Mouse (Mus musculus) Patski (cell line): ENCODE results near the gene Krtap29-1. TPM values are rescaled to one million over a fixed set of nuclear protein-coding genes. Genes with fewer than 3 reads are reported as not detected.
A peak's percentile ranks its signal among the peaks of the same experiment; 100 is the strongest.

Experiments
- ATAC-seq: fragments of 100-300 bp; one replicate; pipeline ENCODE4 v1.8.0; 2021
- CTCF ChIA-PET: fragments of 350-600 bp; sonication (Branson Sonifier 250); formaldehyde crosslinking; loops from one replicate; lab custom pipeline; 2022; ENCODE audit warnings: inconsistent platforms; lab: Charles Lee
- POLR2A ChIA-PET: fragments of 350-600 bp; sonication (Branson Sonifier 250); formaldehyde crosslinking; loops from one replicate; lab custom pipeline; 2022; ENCODE audit warnings: antibody characterized with exemption, inconsistent platforms; lab: Charles Lee
- DNase-seq: peaks from one replicate; pipeline ENCODE4 v3.0.0-alpha.2; 2011; ENCODE audit warnings: low read depth, low spot score
- H3K27me3 ChIP-seq: fragments of 371-371 bp; one replicate; pipeline ENCODE4 v1.5.1; 2021
- CTCF ChIP-seq: fragments of 100-300 bp; IDR thresholded peaks from one replicate; pipeline ENCODE4 v1.5.1; 2021
- in situ Hi-C: fragments of 300-500 bp; cut with MboI; formaldehyde crosslinking; loops from 3 replicates; pipeline ENCODE4 v1.11.1; 2018; ENCODE audit warnings: low pct_unique_long_range_greater_than_20kb, mixed read lengths
- polyA plus RNA-seq: library from polyadenylated mRNA; unstranded; gene quantifications from one replicate; pipeline ENCODE4 v1.2.3, GENCODE M21; 2021

Gene Krtap29-1
- polyA plus RNA-seq, 1 experiment from 2014 or later: not detected

DNA sequence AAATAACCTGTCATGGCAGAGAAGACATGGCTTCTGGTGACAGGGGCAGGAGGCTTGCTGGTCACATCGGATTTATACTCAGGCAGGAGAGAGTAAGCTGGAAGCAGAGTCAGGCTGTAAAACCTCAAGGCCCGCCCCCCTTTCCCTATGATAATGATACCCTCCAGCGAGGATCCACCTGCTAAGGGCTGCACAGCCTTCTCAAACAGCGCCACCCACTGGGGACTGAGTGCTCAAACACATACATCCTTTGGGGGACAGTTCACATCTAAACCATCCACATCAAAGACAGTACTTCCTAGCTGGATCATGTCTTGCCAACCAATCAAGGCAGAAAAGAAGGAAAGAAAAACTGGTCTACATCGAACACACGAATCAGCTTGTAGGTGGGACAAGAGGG lies 14.6 kb downstream of the Krtap29-1 start:
- in situ Hi-C loops: no loop called here
- POLR2A ChIA-PET: no interaction called here
- CTCF ChIA-PET: no interaction called here
- peak; percentile 54 for TF ChIP-seq CTCF
- no peaks in the 10 kb centered on the region for H3K27me3 ChIP-seq
- ATAC-seq: no peak
- no peak for DNase-seq

DNA sequence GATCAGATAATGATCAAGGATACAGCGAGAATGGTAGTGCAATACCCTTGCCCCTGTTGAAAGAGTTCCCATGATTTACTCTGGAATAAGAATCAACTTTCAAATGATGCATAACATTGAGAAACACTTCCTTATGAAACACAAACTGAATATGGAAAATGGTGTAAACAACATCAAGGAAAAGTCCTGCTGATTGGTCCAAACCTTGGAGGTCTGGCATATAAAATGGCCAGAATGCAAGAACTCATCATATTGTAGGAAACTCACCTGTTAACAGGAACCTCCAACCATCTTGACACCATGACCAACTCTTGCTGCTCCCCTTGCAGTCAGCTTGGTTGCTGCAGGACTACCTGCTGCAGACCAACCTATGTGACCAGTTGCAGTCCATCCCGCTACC lies 30.7 kb downstream of the Krtap29-1 start, which contains the start of gene Krtap9-5:
Gene Krtap9-5, plus strand, starts transcription at position 301 of the 400 bp plus-strand sequence.
- ChIA-PET POLR2A (no interaction called here), CTCF (no interaction called here)
- TF ChIP-seq CTCF: no peak
- ATAC-seq (no peak), DNase-seq (no peak)
- in situ Hi-C loops: no loop called here
- H3K27me3 ChIP-seq: no peaks in the 10 kb centered on the region

GRCm38 (mm10) chr11:99937751-99938264 lies 41.0 kb downstream of the Krtap29-1 start:
- peaks cover 3% of the 10 kb centered on the region for H3K27me3 ChIP-seq
- DNase-seq: no peak
- no peak for TF ChIP-seq CTCF
- ChIA-PET CTCF (no interaction called here), POLR2A (no interaction called here)
- no peak for ATAC-seq
- in situ Hi-C loops: no loop called here

GRCm38 (mm10) chr11:99935991-99936390 lies 42.9 kb downstream of the Krtap29-1 start, which contains the start of gene Krtap31-2:
Krtap31-2 (plus strand) TSS chr11:99936291.
- H3K27me3 ChIP-seq: no peaks in the 10 kb centered on the region
- ChIA-PET POLR2A (no interaction called here), CTCF (no interaction called here)
- in situ Hi-C loops: no loop called here
- ATAC-seq (no peak), DNase-seq (no peak)
- no peak for TF ChIP-seq CTCF

Other genes with a start within 250 kb of the Krtap29-1 start
- gene Gm14180, start 244.8 kb downstream of the Krtap29-1 start, polyA plus RNA-seq: not detected
- gene Gm11595, start 206.1 kb downstream of the Krtap29-1 start, polyA plus RNA-seq: not detected
- 0.06 TPM for gene Krtap4-8, start 198.3 kb downstream of the Krtap29-1 start, polyA plus RNA-seq
- gene Krtap4-9, start 193.9 kb downstream of the Krtap29-1 start, polyA plus RNA-seq: not detected
- not detected for gene Gm11596, start 185.6 kb downstream of the Krtap29-1 start, polyA plus RNA-seq
- not detected for gene Gm11569, start 180.1 kb downstream of the Krtap29-1 start, polyA plus RNA-seq
- not detected for gene Gm11554, start 174.6 kb downstream of the Krtap29-1 start, polyA plus RNA-seq
- gene Krtap4-13, start 169.2 kb downstream of the Krtap29-1 start, polyA plus RNA-seq: not detected
- not detected for gene Gm11564, start 163.4 kb downstream of the Krtap29-1 start, polyA plus RNA-seq
- gene 2300003K06Rik, start 141.0 kb downstream of the Krtap29-1 start, polyA plus RNA-seq: not detected
- not detected for gene Krtap4-16, start 127.4 kb downstream of the Krtap29-1 start, polyA plus RNA-seq
- gene Gm11568, start 121.1 kb downstream of the Krtap29-1 start, polyA plus RNA-seq: not detected
- gene Gm11559, start 114.6 kb downstream of the Krtap29-1 start, polyA plus RNA-seq: not detected
- not detected for gene Krtap9-1, start 105.7 kb downstream of the Krtap29-1 start, polyA plus RNA-seq
- gene Gm11567, start 99.9 kb downstream of the Krtap29-1 start, polyA plus RNA-seq: not detected
- gene Krtap31-1, start 71.1 kb downstream of the Krtap29-1 start, polyA plus RNA-seq: not detected
- gene Gm11565, start 64.3 kb downstream of the Krtap29-1 start, polyA plus RNA-seq: not detected
- not detected for gene Krtap31-2, start 42.8 kb downstream of the Krtap29-1 start, polyA plus RNA-seq
- gene Krtap9-5, start 30.6 kb downstream of the Krtap29-1 start, polyA plus RNA-seq: not detected
- not detected for gene Krtap16-1, start 7.5 kb upstream of the Krtap29-1 start, polyA plus RNA-seq
- gene Krtap17-1, start 14.9 kb upstream of the Krtap29-1 start, polyA plus RNA-seq: not detected
- gene Krt33a, start 37.2 kb upstream of the Krtap29-1 start, polyA plus RNA-seq: not detected
- 0.18 TPM for gene Krt33b, start 50.8 kb upstream of the Krtap29-1 start, polyA plus RNA-seq
- not detected for gene Krt34, start 62.5 kb upstream of the Krtap29-1 start, polyA plus RNA-seq
- not detected for gene Krt31, start 71.5 kb upstream of the Krtap29-1 start, polyA plus RNA-seq
- gene Krt32, start 109.2 kb upstream of the Krtap29-1 start, polyA plus RNA-seq: not detected
- gene Krt35, start 117.2 kb upstream of the Krtap29-1 start, polyA plus RNA-seq: not detected
- gene Krt36, start 126.6 kb upstream of the Krtap29-1 start, polyA plus RNA-seq: not detected
- gene Krt13, start 142.5 kb upstream of the Krtap29-1 start, polyA plus RNA-seq: not detected
- gene Krt15, start 156.9 kb upstream of the Krtap29-1 start, polyA plus RNA-seq: 0.74 TPM
- not detected for gene Krt19, start 169.6 kb upstream of the Krtap29-1 start, polyA plus RNA-seq
- gene Krt9, start 214.2 kb upstream of the Krtap29-1 start, polyA plus RNA-seq: not detected
- gene Krt14, start 228.5 kb upstream of the Krtap29-1 start, polyA plus RNA-seq: not detected